Mouse (Mus musculus) kidney, postnatal 25 days (tissue): Measurements from ENCODE around the gene Galnt7.
"Not testable (repeated sequence)": the region's sequence is repeated elsewhere in the genome, so short reads cannot be mapped to it uniquely, and the experiment has no call there.

Source experiments
- DNase-seq, 2 experiments: peaks; one replicate each; pipeline ENCODE4 v3.0.0; 2021; ENCODE audit warnings: mixed read lengths in 2 of 2

The Galnt7 gene

GRCm38 (mm10) chr8:57534495-57534894 lies 118.3 kb downstream of the Galnt7 start:
- DNase-seq: no peak

- DNase-seq: no peak
Measured at GRCm38 (mm10) chr8:57533106-57533505, 119.7 kb downstream of the Galnt7 start.

- DNase-seq: peak in 1 of 2 experiments; percentile 34
Measured at GRCm38 (mm10) chr8:57532223-57532622, 120.6 kb downstream of the Galnt7 start.

GRCm38 (mm10) chr8:57530666-57531349 lies 122.0 kb downstream of the Galnt7 start:
- peak; percentile 89 for DNase-seq

- DNase-seq: peak in 1 of 2 experiments; percentile 29
Measured at GRCm38 (mm10) chr8:57530238-57530637, 122.6 kb downstream of the Galnt7 start.

GRCm38 (mm10) chr8:57528036-57528435 lies 124.8 kb downstream of the Galnt7 start:
- DNase-seq: no peak

- DNase-seq: no peak
Measured at GRCm38 (mm10) chr8:57520186-57520786, 132.5 kb downstream of the Galnt7 start.

- no peak for DNase-seq
Measured at GRCm38 (mm10) chr8:57517723-57518122, 135.1 kb downstream of the Galnt7 start.

- DNase-seq: not testable (repeated sequence)
Measured at GRCm38 (mm10) chr8:57516685-57517084, 136.1 kb downstream of the Galnt7 start.

GRCm38 (mm10) chr8:57513178-57513661 lies 139.6 kb downstream of the Galnt7 start:
- DNase-seq: not testable (repeated sequence)

- DNase-seq: peak; percentile 40 to 71
Measured at GRCm38 (mm10) chr8:57512141-57513056, 140.4 kb downstream of the Galnt7 start.

GRCm38 (mm10) chr8:57511316-57512118 lies 141.3 kb downstream of the Galnt7 start, which contains the start of gene Hmgb2:
Hmgb2 (plus strand) TSS chr8:57511907.
- peak; percentile 100 for DNase-seq

- DNase-seq: no peak
Measured at GRCm38 (mm10) chr8:57510791-57511315, 142.0 kb downstream of the Galnt7 start.

- no peak for DNase-seq
Measured at GRCm38 (mm10) chr8:57508657-57509056, 144.2 kb downstream of the Galnt7 start.

GRCm38 (mm10) chr8:57507556-57508063 lies 145.2 kb downstream of the Galnt7 start:
- no peak for DNase-seq

- not testable (repeated sequence) for DNase-seq
Measured at GRCm38 (mm10) chr8:57505500-57505899, 147.3 kb downstream of the Galnt7 start.

- peak; percentile 69 to 81 for DNase-seq
Measured at GRCm38 (mm10) chr8:57503641-57504040, 149.2 kb downstream of the Galnt7 start.

GRCm38 (mm10) chr8:57498847-57499511 lies 153.9 kb downstream of the Galnt7 start:
- DNase-seq: peak; percentile 65 to 74

GRCm38 (mm10) chr8:57498494-57498846 lies 154.4 kb downstream of the Galnt7 start:
- DNase-seq: no peak

- DNase-seq: no peak
Measured at GRCm38 (mm10) chr8:57491873-57492272, 161.0 kb downstream of the Galnt7 start.

- peak; percentile 29 to 61 for DNase-seq
Measured at GRCm38 (mm10) chr8:57489896-57490295, 162.9 kb downstream of the Galnt7 start.
